Mouse (Mus musculus) embryo, embryonic 10.5 days (tissue): ENCODE results near the gene Olfr1445.

ENCODE experiments used
- DNase-seq: peaks from one replicate; pipeline ENCODE4 v3.0.0-alpha.2; 2015; ENCODE audit warnings: low spot score

Gene Olfr1445

DNA sequence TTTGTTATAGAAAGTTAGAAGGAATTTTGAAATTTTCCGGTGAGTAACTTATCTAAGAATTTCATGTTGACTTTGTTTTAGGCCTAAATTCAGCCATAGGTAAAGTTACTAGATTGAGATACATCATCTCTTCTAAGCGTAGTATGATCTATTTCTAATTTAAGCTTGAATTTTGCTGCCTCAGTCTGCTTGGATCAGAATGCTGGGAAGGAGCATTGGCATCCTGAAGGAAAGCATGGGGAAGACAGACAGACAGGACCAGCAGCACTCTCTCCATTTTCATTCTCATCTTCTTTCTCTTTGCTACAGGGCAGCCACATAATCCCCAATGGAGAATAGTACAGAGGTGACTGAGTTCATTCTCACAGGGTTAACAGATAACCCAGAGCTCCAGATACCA lies at the start of gene Olfr1445:
Gene Olfr1445, plus strand, starts transcription at position 301 of the 400 bp plus-strand sequence.
- no peak for DNase-seq

DNA sequence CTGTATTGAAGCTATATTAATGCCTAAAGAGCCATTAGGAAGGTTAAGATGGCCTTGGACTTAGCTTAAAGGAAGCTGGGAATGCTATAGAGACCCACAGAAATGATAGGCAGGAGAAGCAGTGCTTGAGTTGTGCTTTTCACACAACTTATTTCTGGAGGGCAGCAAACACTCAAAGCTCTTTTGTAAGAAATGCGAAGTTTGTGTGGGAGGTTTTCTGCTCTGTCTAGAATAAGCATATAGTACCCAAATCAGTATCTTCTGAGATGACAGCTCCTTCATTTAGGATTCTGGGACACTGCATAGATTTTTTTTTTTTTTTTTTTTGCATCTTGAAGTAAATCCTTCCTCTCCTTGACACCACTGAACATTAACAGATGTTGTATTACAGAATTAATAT lies 45.1 kb upstream of the Olfr1445 start:
- DNase-seq: no peak

DNA sequence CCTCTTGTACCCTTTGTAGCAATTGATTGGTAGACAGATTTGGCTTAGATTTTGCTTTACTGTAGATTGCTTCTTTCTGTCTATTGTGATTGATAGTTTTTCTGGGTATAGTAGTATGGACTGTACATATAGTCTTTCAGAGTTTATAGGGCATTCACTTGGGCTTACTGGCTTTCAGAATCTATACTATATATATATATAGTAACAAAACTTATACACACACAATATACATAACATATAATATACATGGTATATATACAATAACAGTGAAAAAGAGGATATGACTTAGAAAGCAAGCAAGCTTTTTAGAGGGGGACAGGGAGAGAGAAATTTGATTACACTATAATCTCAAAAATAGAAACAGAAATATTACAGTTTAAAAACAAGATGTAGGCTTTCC lies 37.3 kb upstream of the Olfr1445 start, which contains the start of gene Gm5244:
Gene Gm5244, plus strand, starts transcription at position 301 of the 400 bp plus-strand sequence.
- DNase-seq: no peak

DNA sequence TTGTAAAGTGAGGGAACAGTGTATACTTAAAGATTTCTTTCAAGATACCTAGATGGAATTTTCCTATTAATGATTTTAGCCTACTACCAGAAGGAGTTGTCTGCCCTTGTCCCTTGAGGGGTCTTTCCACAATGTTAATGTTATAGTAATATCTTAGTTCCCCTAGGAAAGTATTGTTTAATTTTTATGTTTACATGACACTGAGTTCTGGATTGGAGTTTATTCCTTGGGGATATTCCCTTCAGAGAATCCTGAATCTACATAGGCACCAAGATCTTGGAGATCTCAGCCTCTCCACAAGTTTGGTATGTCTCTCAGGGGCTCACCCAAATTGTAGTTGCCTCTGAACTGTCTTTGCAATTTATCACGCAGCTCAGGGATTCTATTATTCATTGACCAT lies 26.7 kb upstream of the Olfr1445 start, which contains the start of gene Olfr1444:
Gene Olfr1444, plus strand, starts transcription at position 301 of the 400 bp plus-strand sequence.
- no peak for DNase-seq

DNA sequence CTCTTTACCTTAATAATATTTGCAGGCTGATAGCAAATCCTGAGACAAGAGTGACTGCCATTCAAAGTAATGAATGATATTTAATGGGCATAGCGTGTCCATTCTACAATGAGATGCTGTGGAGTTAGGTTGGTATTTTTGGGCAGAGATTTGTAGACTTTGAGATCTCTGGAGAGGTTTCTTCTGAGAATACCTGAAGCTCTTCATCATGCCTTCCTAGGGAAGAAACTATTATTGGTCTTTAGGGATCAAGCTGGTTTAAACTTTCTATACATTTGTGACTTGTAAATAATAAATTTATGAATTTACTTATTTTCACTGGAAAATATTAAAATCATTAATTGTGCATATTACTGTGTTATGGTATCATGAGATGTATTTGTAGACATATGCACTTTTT lies 9.8 kb downstream of the Olfr1445 start, which contains the start of gene Olfr1446:
Gene Olfr1446, minus strand, starts transcription at position 101 of the 400 bp plus-strand sequence.
- DNase-seq: no peak

DNA sequence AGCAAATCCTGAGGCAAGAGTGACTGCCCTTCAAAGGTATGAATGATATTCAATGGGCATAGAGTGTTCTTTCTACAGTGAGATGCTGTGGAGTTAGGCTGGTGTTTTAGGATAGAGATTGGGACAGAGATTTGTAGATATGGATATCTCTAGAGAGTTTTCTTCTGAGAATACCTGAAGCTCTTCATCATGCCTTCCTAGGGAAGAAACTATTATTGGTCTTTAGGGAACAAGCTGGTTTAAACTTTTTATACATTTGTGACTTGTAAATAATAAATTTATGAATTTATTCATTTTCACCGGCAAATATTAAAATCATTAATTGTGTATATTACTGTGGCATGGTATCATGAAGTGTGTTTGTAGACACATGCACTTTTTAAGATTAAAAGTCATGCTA lies 20.0 kb downstream of the Olfr1445 start, which contains the start of gene Olfr1447:
Gene Olfr1447, minus strand, starts transcription at position 101 of the 400 bp plus-strand sequence.
- DNase-seq: no peak

DNA sequence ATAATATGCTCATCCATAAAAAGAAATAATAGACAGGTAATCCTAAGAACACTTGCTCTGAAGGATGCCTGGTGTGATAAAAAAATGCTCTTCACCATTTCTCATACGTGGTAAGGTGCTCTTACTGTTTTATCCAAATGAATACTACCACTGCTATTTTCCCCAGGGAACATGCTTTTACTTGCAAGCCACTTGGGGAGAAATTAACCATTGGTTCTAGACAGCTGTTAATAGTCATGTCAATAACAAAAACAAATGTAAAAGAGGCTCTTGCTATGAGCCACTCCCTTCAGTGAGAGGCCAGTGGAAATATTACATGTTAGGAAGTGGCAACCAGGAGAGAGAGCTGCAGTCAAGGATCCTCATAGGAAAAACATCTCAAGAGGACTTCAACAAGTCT lies 40.7 kb downstream of the Olfr1445 start, which contains the start of gene Olfr1448:
Gene Olfr1448, minus strand, starts transcription at position 101 of the 400 bp plus-strand sequence.
- DNase-seq: no peak

DNA sequence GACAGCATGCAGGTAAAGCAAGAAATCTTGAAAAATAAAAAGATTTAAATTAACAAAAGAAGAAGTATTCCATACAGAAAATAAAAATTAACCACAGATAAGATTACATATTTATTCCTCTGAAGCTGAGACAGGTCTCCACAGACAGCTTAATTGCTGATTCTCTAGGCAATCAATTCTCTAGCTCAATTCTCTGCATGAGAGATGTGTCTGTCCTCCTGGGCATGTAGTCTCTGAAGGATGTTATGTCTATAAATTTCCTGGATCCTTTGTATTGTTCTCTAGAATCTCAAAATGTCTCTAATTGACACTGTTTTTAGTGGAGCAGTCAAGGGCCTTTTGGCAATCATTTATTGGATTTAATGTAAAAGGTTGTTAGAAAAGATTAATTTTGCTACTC lies 46.9 kb downstream of the Olfr1445 start, which contains the start of gene Olfr1449:
Gene Olfr1449, plus strand, starts transcription at position 301 of the 400 bp plus-strand sequence.
- DNase-seq: no peak
